Mouse (Mus musculus) C2C12 (cell line): ENCODE results near the gene Rarb. TPM values are rescaled to one million over a fixed set of nuclear protein-coding genes. Genes with fewer than 3 reads are reported as not detected.

Experiments
- H3K27me3 ChIP-seq: one replicate; pipeline ENCODE4 v1.6.1; 2011; ENCODE audit not compliant: control insufficient read depth, insufficient read depth, insufficient read length
- H3K36me3 ChIP-seq: one replicate; pipeline ENCODE4 v1.6.1; 2011; ENCODE audit not compliant: control insufficient read depth, insufficient read depth
- H3K4me3 ChIP-seq: one replicate; pipeline ENCODE4 v1.5.1; 2011; ENCODE audit warnings: mild to moderate bottlenecking, control low read depth; ENCODE audit not compliant: poor library complexity, insufficient read depth, severe bottlenecking
- H3K79me2 ChIP-seq: one replicate; pipeline ENCODE4 v1.6.1; 2011; ENCODE audit not compliant: control insufficient read depth, insufficient read depth
- H3K79me3 ChIP-seq: one replicate; pipeline ENCODE4 v1.6.1; 2011; ENCODE audit warnings: low read depth, control low read depth
- H3ac ChIP-seq: one replicate; pipeline ENCODE3; 2011; ENCODE audit warnings: low read depth; ENCODE audit not compliant: control insufficient read depth, insufficient read length
- CEBPB ChIP-seq: IDR thresholded peaks from one replicate; pipeline ENCODE4 v1.6.1; 2011; ENCODE audit warnings: low read depth, mild to moderate bottlenecking, control low read depth, moderate library complexity
- CTCF ChIP-seq: IDR thresholded peaks from one replicate; pipeline ENCODE4 v1.5.1; 2011; ENCODE audit not compliant: control insufficient read depth, insufficient read depth, insufficient read length
- FOSL1 ChIP-seq: IDR thresholded peaks from one replicate; pipeline ENCODE4 v1.8.0; 2011; ENCODE audit warnings: mild to moderate bottlenecking, low read length; ENCODE audit not compliant: poor library complexity, insufficient read depth, severe bottlenecking
- MAX ChIP-seq: IDR thresholded peaks from one replicate; pipeline ENCODE4 v1.6.1; 2011; ENCODE audit warnings: mild to moderate bottlenecking, control low read depth
- MYOD1 ChIP-seq: IDR thresholded peaks from one replicate; pipeline ENCODE4 v1.6.1; 2011; ENCODE audit warnings: low read depth; ENCODE audit not compliant: control insufficient read depth, insufficient read length
- MYOG ChIP-seq: IDR thresholded peaks from one replicate; pipeline ENCODE4 v1.6.1; 2011; ENCODE audit not compliant: control insufficient read depth, insufficient read length; ENCODE audit errors: extremely low read depth
- USF1 ChIP-seq: IDR thresholded peaks from one replicate; pipeline ENCODE4 v1.6.1; 2011; ENCODE audit warnings: low read depth, mild to moderate bottlenecking, control low read depth, moderate library complexity
- polyA plus RNA-seq: library from polyadenylated mRNA; unstranded; fragments of >200 nt; fragmentation: generic; extraction: Trizol; gene quantifications from one replicate; pipeline ENCODE4 v1.2.1, GENCODE M21; 2012; ENCODE audit warnings: missing spikeins

The Rarb gene
- polyA plus RNA-seq, 1 experiment = 0.06 TPM

- Histone ChIP-seq H3ac (no peak overlapping the region), H3K27me3 (no peaks in the 10 kb centered on the region)
- TF ChIP-seq FOSL1 (no peak), CTCF (no peak), CEBPB (no peak), MYOG (no peak), MAX (no peak), MYOD1 (no peak), USF1 (no peak)
These were observed 243.8 kb downstream of the Rarb start for GRCm38 (mm10) chr14:16574925-16575721.

GRCm38 (mm10) chr14:16573475-16574171, 245.3 kb downstream of the Rarb start:
- Histone ChIP-seq H3K4me3 (no peak overlapping the region), H3K27me3 (no peaks in the 10 kb centered on the region), H3ac (no peak overlapping the region), H3K79me3 (no peaks in the 10 kb centered on the region), H3K79me2 (no peaks in the 10 kb centered on the region), H3K36me3 (no peaks in the 10 kb centered on the region)
- TF ChIP-seq MAX = no peak
- TF ChIP-seq CTCF = no peak
- no peak for TF ChIP-seq FOSL1
- no peak for TF ChIP-seq USF1
- TF ChIP-seq CEBPB = no peak
- TF ChIP-seq MYOG = no peak

More at GRCm38 (mm10) chr14:16574925-16575721, 243.8 kb downstream of the Rarb start:
- Histone ChIP-seq H3K79me3 (no peaks in the 10 kb centered on the region), H3K4me3 (no peak overlapping the region), H3K36me3 (no peaks in the 10 kb centered on the region), H3K79me2 (no peaks in the 10 kb centered on the region)

DNA sequence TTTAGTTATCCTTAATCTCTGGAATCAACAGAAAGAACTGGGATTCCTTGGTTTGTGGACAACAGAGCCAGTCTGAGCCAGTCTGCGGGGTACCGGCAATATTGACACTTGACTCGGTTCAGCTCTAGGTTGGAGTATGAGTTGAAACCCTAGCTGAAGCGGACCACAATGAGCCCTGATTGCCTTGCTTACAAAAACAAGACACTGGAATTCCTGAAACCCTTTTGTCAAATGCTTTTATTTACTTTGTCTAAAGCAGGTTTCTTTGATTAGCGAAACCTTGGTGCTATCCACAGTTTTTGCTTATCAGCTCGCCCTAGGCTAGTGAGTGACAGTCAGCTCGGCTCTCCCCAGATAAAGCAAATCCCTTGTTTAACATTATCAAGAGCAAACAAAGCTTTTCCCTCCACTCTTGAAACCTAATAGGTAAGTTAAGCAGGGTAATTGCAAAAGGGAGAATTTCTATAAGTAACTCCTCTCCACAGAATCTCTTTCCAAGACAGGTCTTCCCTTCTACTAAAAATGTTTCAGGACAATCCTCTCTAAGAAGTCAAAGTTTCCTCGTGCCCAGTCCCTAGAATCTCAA, 246.1 kb downstream of the Rarb start:
- Histone ChIP-seq H3K27me3 (no peaks in the 10 kb centered on the region), H3K4me3 (no peak overlapping the region), H3K79me3 (no peaks in the 10 kb centered on the region), H3K79me2 (no peaks in the 10 kb centered on the region), H3K36me3 (no peaks in the 10 kb centered on the region), H3ac (no peak overlapping the region)
- TF ChIP-seq FOSL1 (no peak), USF1 (no peak), CTCF (no peak), MAX (no peak), MYOG (no peak), CEBPB (no peak), MYOD1 (no peak)

GRCm38 (mm10) chr14:16569506-16570001, 249.4 kb downstream of the Rarb start:
- no peaks in the 10 kb centered on the region for H3K79me3 ChIP-seq
- H3ac ChIP-seq = no peak overlapping the region
- no peaks in the 10 kb centered on the region for H3K27me3 ChIP-seq
- no peaks in the 10 kb centered on the region for H3K36me3 ChIP-seq
- no peaks in the 10 kb centered on the region for H3K79me2 ChIP-seq
- H3K4me3 ChIP-seq = no peak overlapping the region
- TF ChIP-seq MAX (no peak), MYOG (no peak), CTCF (no peak), MYOD1 (no peak), CEBPB (no peak), USF1 (no peak), FOSL1 (no peak)

GRCm38 (mm10) chr14:16566920-16567319, 252.0 kb downstream of the Rarb start:
- H3K27me3 ChIP-seq = no peaks in the 10 kb centered on the region
- H3K79me2 ChIP-seq = no peaks in the 10 kb centered on the region
- H3K36me3 ChIP-seq = no peaks in the 10 kb centered on the region
- TF ChIP-seq MYOD1 (no peak), MAX (no peak), FOSL1 (no peak), CEBPB (no peak), CTCF (no peak), MYOG (no peak), USF1 (no peak)
- no peak overlapping the region for H3K4me3 ChIP-seq
- H3K79me3 ChIP-seq = no peaks in the 10 kb centered on the region
- H3ac ChIP-seq = no peak overlapping the region
